Mouse (Mus musculus) liver, embryonic 12.5 days (tissue): ENCODE data around the gene Ski. TPM values are rescaled to one million over a fixed set of nuclear protein-coding genes. Genes with fewer than 3 reads are reported as not detected.

Experiments used
- ATAC-seq: fragments of 200-750 bp; cut with Nextera tagmentation; 2 replicates; pipeline ENCODE4 v1.8.0; 2017; ENCODE audit warnings: moderate number of reproducible peaks, mild to moderate bottlenecking, moderate library complexity
- H3K27ac ChIP-seq: fragments of 300-500 bp; sonication (generic); 2 replicates; pipeline ENCODE4 v1.5.1; 2016; ENCODE audit warnings: mild to moderate bottlenecking
- H3K27me3 ChIP-seq: fragments of 300-500 bp; sonication (generic); replicated peaks from 2 replicates; pipeline ENCODE4 v1.6.1; 2016; ENCODE audit warnings: mild to moderate bottlenecking, moderate library complexity
- H3K36me3 ChIP-seq: fragments of 300-500 bp; sonication (generic); 2 replicates; pipeline ENCODE4 v1.6.1; 2016; ENCODE audit warnings: mild to moderate bottlenecking, moderate library complexity
- H3K4me1 ChIP-seq: fragments of 300-500 bp; sonication (generic); 2 replicates; pipeline ENCODE4 v1.6.1; 2016
- H3K4me2 ChIP-seq: fragments of 300-500 bp; sonication (generic); 2 replicates; pipeline ENCODE4 v1.6.1; 2016; ENCODE audit warnings: mild to moderate bottlenecking, moderate library complexity
- H3K4me3 ChIP-seq: fragments of 300-500 bp; sonication (generic); 2 replicates; pipeline ENCODE4 v1.5.1; 2016; ENCODE audit warnings: mild to moderate bottlenecking, moderate library complexity
- H3K9ac ChIP-seq: fragments of 300-500 bp; sonication (generic); 2 replicates; pipeline ENCODE4 v1.6.1; 2016; ENCODE audit warnings: mild to moderate bottlenecking, moderate library complexity
- H3K9me3 ChIP-seq: fragments of 300-500 bp; sonication (generic); replicated peaks from 2 replicates; pipeline ENCODE4 v1.6.1; 2016; ENCODE audit warnings: mild to moderate bottlenecking, moderate library complexity
- WGBS: fragments of 180-500 bp; shearing (Covaris S2); methylation state at CpG from one replicate; pipeline ENCODE4 v1.1.7; 2016; ENCODE audit not compliant: insufficient replicate concordance; 5-methylcytosine and 5-hydroxymethylcytosine counted together
- polyA plus RNA-seq: library from polyadenylated mRNA; unstranded; fragments of >200 nt; fragmentation: Nextera tagmentation; extraction: Ambion mirVana; gene quantifications from 2 replicates; pipeline ENCODE4 v1.2.1, GENCODE M21; 2016

Ski gene
- polyA plus RNA-seq, 1 experiment from 2014 or later, result 3.5 TPM

DNA sequence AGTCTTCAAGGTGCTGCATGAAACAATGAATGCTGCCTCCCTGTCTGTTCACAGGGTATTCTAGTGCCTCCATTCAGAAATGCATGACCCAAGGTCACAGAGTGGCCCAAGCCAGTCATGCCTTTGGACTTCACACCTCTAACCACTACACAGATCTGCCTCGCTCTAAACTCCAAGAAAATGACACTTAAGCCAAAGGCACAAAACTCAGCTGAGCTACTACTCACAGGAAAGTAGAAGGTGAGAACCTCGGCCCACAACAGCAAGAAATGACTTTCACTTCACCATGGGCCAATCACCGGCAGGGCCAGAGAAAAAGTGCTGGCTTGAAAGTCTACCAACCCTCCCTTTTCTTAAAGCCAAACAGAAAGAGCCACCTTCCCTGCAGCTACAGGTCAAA lies 14.6 kb downstream of the Ski start:
- H3K4me1 ChIP-seq, result peaks cover 55% of the 10 kb centered on the region
- peak overlapping the region; percentile 16; the same call in 1 of the 2 replicates for H3K27ac ChIP-seq
- WGBS, result 63% methylated on average over 3 of the region's 3 CpGs
- H3K9me3 ChIP-seq, result no peaks in the 10 kb centered on the region
- no peak overlapping the region for H3K4me3 ChIP-seq
- no peak overlapping the region for H3K9ac ChIP-seq
- no peaks in the 10 kb centered on the region for H3K27me3 ChIP-seq
- no peak for ATAC-seq
- no peak overlapping the region for H3K4me2 ChIP-seq
- H3K36me3 ChIP-seq, result peaks cover 18% of the 10 kb centered on the region

DNA sequence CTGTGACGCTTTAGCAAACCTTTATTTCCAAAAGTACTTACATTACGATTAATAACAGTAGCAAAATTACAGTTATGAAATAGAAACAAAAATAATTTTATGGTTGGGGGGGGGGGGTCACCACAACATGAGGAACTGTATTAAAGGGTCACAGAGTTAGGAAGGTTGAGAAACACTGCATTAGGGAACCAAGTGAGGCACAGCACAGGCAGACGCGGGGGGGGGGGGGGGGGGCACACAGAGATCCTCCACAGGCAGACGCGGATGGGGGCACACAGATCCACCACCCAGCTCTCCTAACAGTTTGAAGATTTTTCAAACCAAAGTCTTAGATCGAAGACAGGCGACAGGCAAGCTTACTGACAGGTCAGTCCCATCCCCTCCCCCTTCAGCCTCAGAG lies 15.9 kb downstream of the Ski start:
- Histone ChIP-seq H3K4me2 (no peak overlapping the region), H3K36me3 (peaks cover 13% of the 10 kb centered on the region), H3K4me1 (peaks cover 68% of the 10 kb centered on the region), H3K27ac (no peak overlapping the region; the same call in 1 of the 2 replicates), H3K9ac (no peak overlapping the region), H3K27me3 (no peaks in the 10 kb centered on the region), H3K9me3 (no peaks in the 10 kb centered on the region), H3K4me3 (no peak overlapping the region)
- no peak for ATAC-seq
- WGBS, result 43% methylated on average over 8 of the region's 8 CpGs

DNA sequence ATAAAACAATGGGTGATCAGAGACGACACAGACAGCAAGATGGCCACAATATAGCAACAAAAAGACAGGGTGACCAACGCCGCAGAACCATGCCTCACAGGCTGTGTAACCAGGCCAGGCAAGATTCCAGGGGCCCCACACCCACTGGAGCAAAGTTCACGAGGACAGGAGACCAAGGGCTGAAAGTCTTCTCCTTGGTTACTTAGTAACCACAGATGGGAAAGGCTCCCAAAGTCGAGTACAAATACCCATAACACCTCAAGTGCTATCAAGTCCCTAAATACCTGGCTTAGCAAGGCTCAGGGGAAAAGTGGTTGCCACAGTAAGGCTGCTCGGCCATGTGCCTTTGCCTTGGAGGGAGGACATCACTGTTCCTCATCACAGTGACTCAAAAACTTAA lies 16.5 kb downstream of the Ski start:
- Histone ChIP-seq H3K27ac (peak overlapping the region; percentile 23), H3K9ac (no peak overlapping the region), H3K27me3 (no peaks in the 10 kb centered on the region), H3K4me3 (no peak overlapping the region), H3K36me3 (peaks cover 7% of the 10 kb centered on the region), H3K4me2 (peak overlapping the region; percentile 5; the same call in 1 of the 2 replicates), H3K4me1 (peaks cover 74% of the 10 kb centered on the region), H3K9me3 (no peaks in the 10 kb centered on the region)
- peak; percentile 43; the same call in 1 of the 2 replicates for ATAC-seq
- WGBS, result 63% methylated on average over 6 of the region's 6 CpGs

DNA sequence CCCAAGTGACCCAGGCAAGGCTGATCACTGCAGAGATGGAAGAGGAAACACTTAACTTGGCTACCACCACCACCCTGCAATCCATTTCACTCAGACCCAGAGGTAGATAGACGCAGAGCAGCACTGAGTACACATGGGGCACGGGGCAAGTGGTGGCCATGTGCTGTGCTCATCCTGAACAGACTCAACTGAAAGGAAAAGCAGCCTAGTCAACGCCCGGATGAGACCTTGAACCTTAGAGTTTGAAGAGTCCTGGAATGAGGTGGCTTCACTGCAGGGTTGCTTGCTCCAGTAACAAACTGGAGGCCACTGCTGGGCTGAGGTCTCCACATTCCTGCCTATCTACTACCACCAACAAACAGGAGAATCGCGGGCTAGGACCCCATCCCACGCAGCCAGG lies 20.6 kb downstream of the Ski start:
- no peak for ATAC-seq
- H3K27ac ChIP-seq, result 0 out of 2 replicates have a peak overlapping the region, but pooled peaks have one; percentile 25
- peaks cover 75% of the 10 kb centered on the region for H3K4me1 ChIP-seq
- H3K27me3 ChIP-seq, result no peaks in the 10 kb centered on the region
- no peak overlapping the region for H3K4me2 ChIP-seq
- no peak overlapping the region for H3K9ac ChIP-seq
- H3K4me3 ChIP-seq, result no peak overlapping the region
- 65% methylated on average over 7 of the region's 7 CpGs for WGBS
- H3K9me3 ChIP-seq, result no peaks in the 10 kb centered on the region
- no peaks in the 10 kb centered on the region for H3K36me3 ChIP-seq

DNA sequence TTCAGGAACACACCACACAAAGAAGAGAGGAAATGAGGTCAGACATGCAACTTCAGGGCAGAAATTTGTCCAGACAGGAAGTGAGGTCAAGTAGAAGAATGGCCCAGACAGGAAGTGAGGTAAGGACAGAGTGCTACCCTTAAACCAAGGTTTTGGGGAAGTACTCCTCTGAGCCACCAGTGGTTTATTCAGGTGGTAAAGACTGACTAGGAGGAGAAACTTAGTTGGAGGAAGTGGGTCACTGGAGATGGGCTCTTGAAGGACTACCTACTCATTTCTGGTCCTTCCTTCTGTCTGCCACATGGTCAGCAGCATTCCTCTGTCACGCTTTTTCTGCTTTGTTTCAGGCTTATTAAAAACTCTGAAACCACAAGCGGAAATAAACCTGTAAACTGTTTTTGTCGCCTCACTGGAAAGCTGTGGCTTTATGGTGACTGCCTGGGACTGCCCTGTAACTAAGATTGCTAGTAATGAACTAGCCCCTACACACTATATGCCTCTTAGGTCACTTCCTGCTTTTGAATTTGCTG lies 21.5 kb downstream of the Ski start:
- no peaks in the 10 kb centered on the region for H3K27me3 ChIP-seq
- peak; percentile 17; the same call in 1 of the 2 replicates for ATAC-seq
- no peaks in the 10 kb centered on the region for H3K9me3 ChIP-seq
- no peak overlapping the region for H3K4me3 ChIP-seq
- 0 out of 2 replicates have a peak overlapping the region, but pooled peaks have one; percentile 25 for H3K27ac ChIP-seq
- no peaks in the 10 kb centered on the region for H3K36me3 ChIP-seq
- H3K9ac ChIP-seq, result no peak overlapping the region
- WGBS, result 44% methylated on average over 3 of the region's 3 CpGs
- peaks cover 73% of the 10 kb centered on the region for H3K4me1 ChIP-seq
- no peak overlapping the region for H3K4me2 ChIP-seq

DNA sequence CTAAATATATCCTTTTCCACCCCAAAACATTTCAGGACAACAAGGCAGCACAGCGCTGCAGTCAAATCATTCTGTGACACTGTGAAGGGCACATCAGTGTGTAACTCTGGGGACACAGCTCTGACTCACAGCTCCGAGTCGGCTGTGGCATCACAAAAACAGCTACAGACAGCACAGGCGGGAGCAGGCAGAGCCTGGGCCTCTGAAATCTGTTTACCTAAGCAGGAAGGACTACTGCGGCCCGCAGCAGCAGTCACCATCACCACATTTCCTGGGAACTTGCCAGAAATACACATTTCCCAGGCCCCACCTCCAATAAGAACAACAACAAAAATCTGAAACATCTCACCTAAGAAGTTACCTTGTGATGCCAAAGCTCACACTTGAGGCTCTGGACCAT lies 24.7 kb downstream of the Ski start:
- Histone ChIP-seq H3K27me3 (no peaks in the 10 kb centered on the region), H3K27ac (no peak overlapping the region), H3K4me2 (no peak overlapping the region), H3K4me3 (no peak overlapping the region), H3K9me3 (no peaks in the 10 kb centered on the region), H3K4me1 (peaks cover 66% of the 10 kb centered on the region), H3K9ac (no peak overlapping the region), H3K36me3 (no peaks in the 10 kb centered on the region)
- no peak for ATAC-seq
- WGBS, result 46% methylated on average over 6 of the region's 6 CpGs

DNA sequence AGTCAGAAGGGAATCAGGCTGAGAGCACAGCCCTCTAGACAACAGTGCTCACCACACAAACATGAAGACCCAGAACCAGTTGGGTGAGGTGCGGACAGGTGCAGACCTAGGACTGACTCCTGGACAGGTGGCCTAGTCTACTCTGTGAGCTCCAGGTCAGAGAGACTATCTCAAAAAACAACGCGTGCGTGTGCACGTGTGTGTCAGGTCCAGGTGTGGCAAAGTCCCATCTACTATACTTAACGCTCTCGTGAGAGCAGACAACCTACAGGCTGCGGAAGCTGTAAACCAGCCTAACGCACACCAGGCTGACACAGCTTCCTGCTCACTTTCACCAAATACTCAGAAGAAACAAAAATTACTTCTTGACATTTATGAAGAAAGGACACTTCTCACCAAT lies 27.2 kb downstream of the Ski start:
- no peak overlapping the region for H3K27ac ChIP-seq
- no peak overlapping the region for H3K9ac ChIP-seq
- no peak for ATAC-seq
- H3K27me3 ChIP-seq, result no peaks in the 10 kb centered on the region
- H3K4me3 ChIP-seq, result no peak overlapping the region
- no peaks in the 10 kb centered on the region for H3K9me3 ChIP-seq
- no peak overlapping the region for H3K4me2 ChIP-seq
- WGBS, result 80% methylated on average over 9 of the region's 9 CpGs
- H3K36me3 ChIP-seq, result no peaks in the 10 kb centered on the region
- peaks cover 62% of the 10 kb centered on the region for H3K4me1 ChIP-seq

DNA sequence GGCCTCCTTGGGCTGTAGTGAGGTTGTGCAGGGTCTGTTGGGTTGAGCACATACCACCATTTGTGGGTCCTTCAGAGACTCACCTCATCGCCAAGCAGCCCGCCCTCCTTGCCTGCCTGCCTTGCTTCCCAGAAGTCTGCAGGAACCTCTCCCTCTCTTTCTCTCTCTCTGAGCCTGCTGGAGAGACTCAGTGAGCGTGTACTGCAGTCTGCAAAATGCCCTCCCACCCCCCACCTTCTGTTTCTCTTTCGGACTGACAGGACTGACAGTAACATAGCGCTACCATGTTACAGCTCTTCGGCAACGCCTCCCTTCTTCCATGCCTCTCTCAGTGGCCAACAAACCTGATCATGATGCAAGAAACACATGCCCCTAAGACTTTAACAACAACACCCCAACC lies 32.1 kb downstream of the Ski start:
- H3K9ac ChIP-seq, result no peak overlapping the region
- H3K27ac ChIP-seq, result no peak overlapping the region
- H3K27me3 ChIP-seq, result no peaks in the 10 kb centered on the region
- H3K4me1 ChIP-seq, result peaks cover 79% of the 10 kb centered on the region
- WGBS, result 66% methylated on average over 7 of the region's 7 CpGs
- H3K4me2 ChIP-seq, result no peak overlapping the region
- ATAC-seq, result no peak
- H3K4me3 ChIP-seq, result no peak overlapping the region
- no peaks in the 10 kb centered on the region for H3K9me3 ChIP-seq
- no peaks in the 10 kb centered on the region for H3K36me3 ChIP-seq

DNA sequence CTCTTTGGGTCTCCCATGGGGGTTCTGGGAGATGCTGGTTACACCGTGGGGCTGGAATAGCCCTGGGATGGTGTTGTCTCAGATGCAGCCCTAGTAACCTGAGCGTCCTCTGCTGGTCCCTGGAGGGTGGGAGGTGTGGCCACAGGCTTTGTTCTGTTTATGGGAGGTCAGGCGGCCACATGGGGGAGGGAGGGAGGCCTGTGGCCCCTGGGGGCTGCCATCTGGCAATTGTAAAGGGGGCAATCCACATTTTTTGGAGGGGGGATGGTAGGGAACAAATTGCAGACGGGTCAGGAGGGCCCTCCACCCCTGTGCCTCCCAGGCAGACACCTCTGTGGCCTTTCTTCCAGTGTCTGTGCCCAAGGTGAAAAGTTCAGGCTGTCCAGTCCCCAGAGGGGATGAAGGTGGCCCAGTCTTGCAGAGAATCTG lies 32.7 kb downstream of the Ski start:
- H3K36me3 ChIP-seq, result no peaks in the 10 kb centered on the region
- H3K9ac ChIP-seq, result no peak overlapping the region
- 30% methylated on average over 4 of the region's 4 CpGs for WGBS
- H3K27me3 ChIP-seq, result no peaks in the 10 kb centered on the region
- no peak overlapping the region for H3K4me2 ChIP-seq
- no peaks in the 10 kb centered on the region for H3K9me3 ChIP-seq
- H3K27ac ChIP-seq, result no peak overlapping the region
- H3K4me1 ChIP-seq, result peaks cover 84% of the 10 kb centered on the region
- H3K4me3 ChIP-seq, result no peak overlapping the region
- no peak for ATAC-seq

DNA sequence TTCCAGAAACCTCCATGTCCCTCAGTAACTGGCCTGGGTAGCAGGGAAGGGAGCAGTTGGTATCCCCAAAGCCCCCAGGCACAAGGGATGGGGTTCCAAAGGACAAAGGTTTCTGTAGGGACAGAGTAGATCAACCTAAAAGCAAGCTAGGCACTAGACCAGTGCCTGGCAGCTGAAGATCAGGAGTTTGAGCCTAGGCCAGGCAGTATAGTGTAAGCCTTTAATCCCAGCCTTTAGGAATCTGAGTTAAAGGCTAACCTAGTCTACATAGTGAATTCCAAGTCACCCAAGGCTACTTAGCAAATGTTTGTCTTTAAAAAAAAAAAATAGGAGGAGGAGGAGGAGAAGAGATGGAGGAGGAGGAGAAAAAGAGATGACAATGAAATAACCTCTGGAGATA lies 33.6 kb downstream of the Ski start:
- ATAC-seq, result no peak
- Histone ChIP-seq H3K4me1 (peaks cover 90% of the 10 kb centered on the region), H3K9ac (no peak overlapping the region), H3K36me3 (no peaks in the 10 kb centered on the region), H3K27ac (no peak overlapping the region), H3K4me2 (no peak overlapping the region), H3K27me3 (no peaks in the 10 kb centered on the region), H3K4me3 (no peak overlapping the region), H3K9me3 (no peaks in the 10 kb centered on the region)

DNA sequence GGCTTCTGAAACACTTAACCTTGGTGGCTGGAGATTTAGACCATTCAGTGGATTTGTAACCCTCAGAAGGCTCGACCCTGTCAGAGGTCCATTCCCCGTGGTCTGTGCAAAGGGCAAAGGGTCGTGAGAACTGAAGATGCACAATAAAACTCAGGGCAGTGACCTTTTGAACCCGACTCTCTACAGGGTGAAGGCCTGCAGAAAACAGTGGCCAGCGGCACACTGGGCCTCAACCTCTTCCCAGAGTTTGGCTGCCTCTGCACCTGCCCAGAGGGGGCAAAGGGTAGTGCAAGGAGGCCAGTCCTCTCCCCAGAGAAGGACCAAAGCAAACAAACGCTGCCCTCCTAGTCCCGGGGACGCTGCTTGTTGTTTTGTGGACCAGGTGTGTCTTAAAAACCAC lies 34.1 kb downstream of the Ski start:
- ATAC-seq, result no peak

DNA sequence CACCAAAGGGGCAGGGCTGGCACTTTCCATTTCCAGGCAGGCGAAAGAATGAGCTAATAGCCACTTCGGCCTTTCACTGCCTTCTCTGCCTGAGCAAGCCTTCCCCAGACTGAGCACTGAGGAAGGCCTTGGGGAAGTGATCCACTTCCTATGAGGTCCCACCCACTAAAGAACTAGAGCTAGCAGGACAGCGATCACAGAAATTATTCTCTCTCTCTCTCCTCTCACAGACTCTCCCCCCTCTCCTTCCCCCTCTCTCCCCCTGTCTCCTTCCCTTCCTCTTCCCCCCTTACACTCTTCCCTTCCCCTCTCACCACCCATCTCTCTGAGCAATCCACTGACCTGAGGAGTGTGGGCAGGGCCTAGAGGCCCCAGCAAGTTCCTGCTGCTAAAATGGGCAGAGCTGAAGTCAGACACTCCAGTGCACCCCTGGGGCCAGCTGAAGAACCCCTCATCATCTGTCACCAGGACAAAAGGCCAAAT lies 35.2 kb downstream of the Ski start:
- Histone ChIP-seq H3K4me1 (peaks cover 83% of the 10 kb centered on the region), H3K27ac (peak overlapping the region; percentile 32; the same call in 1 of the 2 replicates), H3K4me3 (no peak overlapping the region), H3K27me3 (no peaks in the 10 kb centered on the region), H3K36me3 (no peaks in the 10 kb centered on the region), H3K9ac (no peak overlapping the region), H3K4me2 (no peak overlapping the region), H3K9me3 (no peaks in the 10 kb centered on the region)
- 26% methylated on average over 3 of the region's 3 CpGs for WGBS
- peak; percentile 53 for ATAC-seq

More for the DNA sequence above, 34.1 kb downstream of the Ski start:
- Histone ChIP-seq H3K27ac (no peak overlapping the region), H3K9ac (no peak overlapping the region), H3K4me2 (no peak overlapping the region), H3K36me3 (no peaks in the 10 kb centered on the region), H3K9me3 (no peaks in the 10 kb centered on the region), H3K27me3 (no peaks in the 10 kb centered on the region), H3K4me3 (no peak overlapping the region), H3K4me1 (peaks cover 93% of the 10 kb centered on the region)
- WGBS, result 45% methylated on average over 8 of the region's 8 CpGs

DNA sequence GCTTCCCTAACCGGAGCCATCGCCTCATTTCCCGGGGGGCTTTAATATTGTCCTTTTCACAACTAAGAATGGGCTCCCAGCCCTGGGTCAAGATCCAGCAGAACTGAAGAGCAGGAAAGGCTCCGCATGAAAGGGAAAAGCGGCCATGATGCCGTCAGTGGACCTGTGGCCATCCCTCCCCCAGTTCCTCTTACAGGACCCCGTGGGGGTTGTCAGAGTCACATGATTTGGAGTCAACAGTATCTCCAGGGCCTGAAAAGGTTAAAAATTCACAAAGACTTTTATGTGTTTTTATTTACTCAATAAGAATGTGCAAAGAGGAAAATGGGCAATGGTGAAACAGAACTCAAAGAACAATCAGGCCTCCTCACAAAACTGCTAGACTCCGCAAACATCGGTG lies 36.5 kb downstream of the Ski start:
- Histone ChIP-seq H3K36me3 (no peaks in the 10 kb centered on the region), H3K9me3 (no peaks in the 10 kb centered on the region), H3K4me3 (no peak overlapping the region), H3K27me3 (no peaks in the 10 kb centered on the region), H3K4me2 (no peak overlapping the region), H3K9ac (no peak overlapping the region), H3K27ac (no peak overlapping the region), H3K4me1 (peaks cover 78% of the 10 kb centered on the region)
- WGBS, result 75% methylated on average over 9 of the region's 9 CpGs
- no peak for ATAC-seq
